Mouse (Mus musculus) kidney, adult 2 months (tissue): ENCODE results near the gene Gsta1.

ENCODE experiments used
- CTCF ChIP-seq: fragments of 200-500 bp; conservative IDR thresholded peaks from 2 replicates; pipeline ENCODE4 v1.5.1; 2011; ENCODE audit warnings: low read depth, mild to moderate bottlenecking, control low read depth, low read length, moderate library complexity, mixed read lengths; ENCODE audit not compliant: insufficient read depth, insufficient read length
- POLR2A ChIP-seq: fragments of 200-500 bp; IDR thresholded peaks from one replicate; pipeline ENCODE4 v1.6.1; 2011; ENCODE audit warnings: low read depth, low read length, control low read depth

- TF ChIP-seq CTCF (no peak), POLR2A (no peak)
Observed at GRCm38 (mm10) chr9:78212341-78213049, 18.0 kb upstream of the Gsta1 start.
